Mouse (Mus musculus) heart, adult 2 months (tissue): Measurements from ENCODE around the gene Gpr107. TPM values are rescaled to one million over a fixed set of nuclear protein-coding genes. Genes with fewer than 3 reads are reported as not detected.

Source experiments
- DNase-seq, 2 experiments: peaks; one replicate each; pipeline ENCODE4 v3.0.0; 2021
- H3K27ac ChIP-seq: fragments of 200-600 bp; 2 replicates; pipeline ENCODE4 v1.8.1; 2022
- H3K27me3 ChIP-seq: fragments of 200-500 bp; 2 replicates; pipeline ENCODE4 v1.6.1; 2012; ENCODE audit warnings: mild to moderate bottlenecking, low read length, inconsistent platforms, mixed read lengths; ENCODE audit not compliant: control insufficient read depth, insufficient read depth
- H3K36me3 ChIP-seq: fragments of 200-500 bp; 2 replicates; pipeline ENCODE4 v1.6.1; 2012; ENCODE audit warnings: low read length, inconsistent platforms; ENCODE audit not compliant: control insufficient read depth, insufficient read depth
- H3K4me1 ChIP-seq: fragments of 200-500 bp; 2 replicates; pipeline ENCODE4 v1.6.1; 2011; ENCODE audit warnings: low read length; ENCODE audit not compliant: control insufficient read depth, insufficient read depth
- H3K4me3 ChIP-seq: fragments of 200-600 bp; 2 replicates; pipeline ENCODE4 v1.8.1; 2022
- H3K79me2 ChIP-seq: fragments of 200-500 bp; replicated peaks from 2 replicates; pipeline ENCODE4 v1.6.1; 2012; ENCODE audit warnings: mild to moderate bottlenecking, inconsistent platforms, low read length, moderate library complexity, mixed read lengths; ENCODE audit not compliant: control insufficient read depth, insufficient read depth
- H3K9ac ChIP-seq: fragments of 200-500 bp; 2 replicates; pipeline ENCODE4 v1.6.1; 2012; ENCODE audit warnings: low read depth, mild to moderate bottlenecking, control low read depth, inconsistent platforms, low read length, mixed read lengths
- CTCF ChIP-seq: fragments of 200-600 bp; IDR thresholded peaks from 2 replicates; pipeline ENCODE4 v1.8.1; 2022; ENCODE audit warnings: antibody characterized with exemption, mild to moderate bottlenecking, moderate library complexity
- EP300 ChIP-seq: fragments of 200-500 bp; IDR thresholded peaks from 2 replicates; pipeline ENCODE4 v1.6.1; 2011; ENCODE audit warnings: low read depth, low read length, control low read depth; ENCODE audit not compliant: insufficient read depth
- POLR2A ChIP-seq: fragments of 200-500 bp; IDR thresholded peaks from 2 replicates; pipeline ENCODE4 v1.6.1; 2011; ENCODE audit warnings: mild to moderate bottlenecking, low read depth, low read length, control low read depth; ENCODE audit not compliant: insufficient read depth
- WGBS: fragments of 180-500 bp; shearing (Covaris S2); methylation state at CpG from one replicate; pipeline ENCODE4 v1.1.7; 2018; 5-methylcytosine and 5-hydroxymethylcytosine counted together
- intact Hi-C: fragments of 180-260 bp; cut with DNase I; formaldehyde crosslinking; loops from one replicate; pipeline ENCODE4 v1.15.1; 2025
- polyA plus RNA-seq: library from polyadenylated mRNA; depleted of rRNA; stranded (reverse); fragments of >200 nt; gene quantifications from 2 replicates; pipeline ENCODE4 v1.2.3, GENCODE M21; 2012
- total RNA-seq, 2 experiments: library from RNA; stranded (reverse); gene quantifications; 2 replicates each; pipeline ENCODE4 v1.2.3; 2021

Gene Gpr107
- total and polyA plus RNA-seq, 3 experiments: 16.0 to 30.9 (median 29.0) TPM

DNA sequence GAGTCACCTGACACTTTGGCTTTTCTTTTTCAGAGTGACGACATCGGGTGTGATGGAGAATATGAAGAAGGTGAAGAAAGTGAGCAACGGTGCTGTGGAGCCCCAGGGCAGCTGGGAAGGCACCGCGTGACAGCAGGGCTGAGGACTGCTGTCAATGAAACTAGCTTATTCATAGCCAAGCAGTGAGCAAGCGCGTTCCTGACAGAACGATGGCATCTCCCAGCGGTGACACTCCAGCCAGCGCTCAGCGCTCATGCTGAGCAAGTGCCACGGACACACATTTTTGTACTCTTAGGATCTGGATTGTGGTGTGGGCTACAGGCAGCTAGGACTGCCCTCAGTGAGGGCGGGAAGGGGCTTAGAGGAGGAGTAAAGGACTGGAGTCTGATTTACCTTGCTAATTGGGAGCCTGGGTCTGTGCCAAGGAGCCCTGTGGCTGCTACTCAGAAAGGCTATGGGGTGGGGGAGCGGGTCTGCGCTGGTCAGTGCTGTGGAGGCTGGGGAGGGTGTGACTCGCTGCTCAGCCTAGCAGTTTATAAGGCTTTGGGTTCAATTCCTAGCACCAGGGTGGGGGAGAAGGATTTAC, 62.2 kb downstream of the Gpr107 start:
- WGBS: 71% methylated on average over 16 of the region's 16 CpGs
- TF ChIP-seq CTCF: 0 out of 2 replicates have a peak, but pooled peaks have one; percentile 11
- no peak for TF ChIP-seq POLR2A
- no peak for TF ChIP-seq EP300
- Histone ChIP-seq H3K4me3 (no peak overlapping the region), H3K27me3 (no peaks in the 10 kb centered on the region), H3K79me2 (no peaks in the 10 kb centered on the region), H3K27ac (no peak overlapping the region), H3K4me1 (no peaks in the 10 kb centered on the region), H3K9ac (no peak overlapping the region), H3K36me3 (no peaks in the 10 kb centered on the region)
- intact Hi-C loops: no loop called here
- no peak for DNase-seq

DNA sequence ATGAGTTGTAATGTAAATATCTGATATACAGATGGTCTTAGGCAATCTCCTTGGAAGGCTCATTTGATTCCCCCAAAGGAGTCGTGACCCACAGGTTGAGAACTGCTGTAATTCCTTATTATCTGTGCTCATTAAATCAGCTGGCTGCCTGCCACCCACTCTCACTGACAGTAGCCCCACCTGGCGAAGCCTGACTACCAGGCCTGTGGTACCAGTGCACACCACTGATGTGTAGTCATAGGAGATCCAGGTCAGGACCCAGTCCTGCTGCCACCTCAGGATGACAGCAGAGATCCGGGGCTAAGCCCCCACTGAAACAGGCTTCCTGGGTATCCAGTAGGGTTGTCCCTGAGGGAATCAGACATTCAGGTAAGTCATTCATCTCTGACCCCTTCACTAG, 66.5 kb downstream of the Gpr107 start:
- no peak for TF ChIP-seq EP300
- no peak for TF ChIP-seq CTCF
- no peak for TF ChIP-seq POLR2A
- 82% methylated on average over 3 of the region's 3 CpGs for WGBS
- Histone ChIP-seq H3K79me2 (no peaks in the 10 kb centered on the region), H3K9ac (no peak overlapping the region), H3K27ac (no peak overlapping the region), H3K27me3 (no peaks in the 10 kb centered on the region), H3K4me1 (no peaks in the 10 kb centered on the region), H3K36me3 (no peaks in the 10 kb centered on the region), H3K4me3 (no peak overlapping the region)
- intact Hi-C loops: no loop called here
- DNase-seq: no peak

GRCm38 (mm10) chr2:31219470-31219869, 67.4 kb downstream of the Gpr107 start:
- intact Hi-C loops: no loop called here
- Histone ChIP-seq H3K79me2 (no peaks in the 10 kb centered on the region), H3K27ac (no peak overlapping the region), H3K4me1 (no peaks in the 10 kb centered on the region), H3K4me3 (no peak overlapping the region), H3K9ac (no peak overlapping the region), H3K27me3 (no peaks in the 10 kb centered on the region), H3K36me3 (no peaks in the 10 kb centered on the region)
- 59% methylated on average over 6 of the region's 6 CpGs for WGBS
- no peak for DNase-seq
- TF ChIP-seq CTCF (no peak), POLR2A (no peak), EP300 (no peak)

DNA sequence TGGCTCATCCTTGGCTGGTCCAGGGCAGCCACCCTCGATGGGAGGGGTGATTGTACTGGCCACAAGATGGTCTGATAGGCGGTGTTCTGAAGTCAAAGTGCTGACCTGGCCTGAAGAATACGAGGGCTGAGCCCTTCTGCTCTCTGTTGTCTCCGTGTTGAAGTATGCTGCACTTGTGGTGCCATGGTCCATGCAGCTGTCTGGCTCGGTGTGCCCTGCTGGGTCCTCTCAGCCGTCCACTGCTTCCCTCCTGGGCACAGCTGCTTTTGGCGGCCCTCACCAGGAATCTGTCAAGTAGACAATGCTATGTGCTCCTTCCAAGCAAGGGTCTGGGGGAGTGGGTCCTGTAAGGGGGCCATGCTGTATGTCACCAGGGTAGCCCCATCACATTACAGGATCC, 68.7 kb downstream of the Gpr107 start:
- H3K36me3 ChIP-seq: no peaks in the 10 kb centered on the region
- TF ChIP-seq POLR2A: no peak
- no peak for TF ChIP-seq CTCF
- no peak for TF ChIP-seq EP300

GRCm38 (mm10) chr2:31221582-31221981, 69.5 kb downstream of the Gpr107 start:
- Histone ChIP-seq H3K9ac (no peak overlapping the region), H3K4me3 (no peak overlapping the region), H3K36me3 (no peaks in the 10 kb centered on the region), H3K27me3 (no peaks in the 10 kb centered on the region), H3K27ac (no peak overlapping the region), H3K79me2 (no peaks in the 10 kb centered on the region), H3K4me1 (no peaks in the 10 kb centered on the region)
- intact Hi-C loops: no loop called here
- no peak for DNase-seq
- TF ChIP-seq EP300 (no peak), POLR2A (no peak), CTCF (no peak)
- 64% methylated on average over 5 of the region's 5 CpGs for WGBS

More for the DNA sequence above, 68.7 kb downstream of the Gpr107 start:
- Histone ChIP-seq H3K4me3 (no peak overlapping the region), H3K27ac (no peak overlapping the region), H3K4me1 (no peaks in the 10 kb centered on the region), H3K79me2 (no peaks in the 10 kb centered on the region), H3K9ac (no peak overlapping the region), H3K27me3 (no peaks in the 10 kb centered on the region)
- 53% methylated on average over 7 of the region's 7 CpGs for WGBS
- intact Hi-C loops: no loop called here
- no peak for DNase-seq

DNA sequence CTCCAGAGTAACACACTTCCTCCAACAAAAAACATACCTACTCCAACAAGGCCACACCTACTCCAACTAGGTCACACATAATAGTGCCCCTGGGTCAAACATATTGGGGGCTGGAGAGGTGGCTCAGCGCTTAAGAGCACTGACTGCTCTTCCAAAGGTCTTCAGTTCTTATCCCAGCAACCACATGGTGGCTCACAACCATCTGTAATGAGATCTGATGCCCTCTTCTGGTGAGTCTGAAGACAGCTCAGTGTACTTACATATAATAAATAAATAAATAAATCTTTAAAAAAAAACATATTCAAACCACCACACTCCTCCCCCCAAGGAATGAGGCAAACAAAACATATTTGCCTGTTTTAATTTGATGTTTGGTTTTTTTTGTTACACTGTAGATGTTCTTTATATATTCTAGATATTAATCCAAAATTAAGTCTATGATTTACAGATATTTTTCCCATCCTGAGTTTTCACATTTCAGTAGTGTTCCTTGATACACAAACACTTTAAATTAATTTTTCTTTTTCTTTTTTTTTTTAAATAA, 76.7 kb downstream of the Gpr107 start:
- intact Hi-C loops: no loop called here
- H3K27ac ChIP-seq: no peak overlapping the region
- TF ChIP-seq POLR2A: no peak
- peak; percentile 31 for TF ChIP-seq CTCF
- no peak for DNase-seq
- 64% methylated on average over 1 of the region's 1 CpGs for WGBS
- H3K4me3 ChIP-seq: no peak overlapping the region
- H3K79me2 ChIP-seq: no peaks in the 10 kb centered on the region
- H3K27me3 ChIP-seq: no peaks in the 10 kb centered on the region
- H3K4me1 ChIP-seq: no peaks in the 10 kb centered on the region
- H3K36me3 ChIP-seq: no peaks in the 10 kb centered on the region
- no peak overlapping the region for H3K9ac ChIP-seq
